Mouse (Mus musculus) kidney, adult 2 months (tissue): ENCODE data around the gene Kdelr3.

Experiments used
- CTCF ChIP-seq: fragments of 200-500 bp; conservative IDR thresholded peaks from 2 replicates; pipeline ENCODE4 v1.5.1; 2011; ENCODE audit warnings: low read depth, mild to moderate bottlenecking, control low read depth, low read length, moderate library complexity, mixed read lengths; ENCODE audit not compliant: insufficient read depth, insufficient read length
- POLR2A ChIP-seq: fragments of 200-500 bp; IDR thresholded peaks from one replicate; pipeline ENCODE4 v1.6.1; 2011; ENCODE audit warnings: low read depth, low read length, control low read depth

DNA sequence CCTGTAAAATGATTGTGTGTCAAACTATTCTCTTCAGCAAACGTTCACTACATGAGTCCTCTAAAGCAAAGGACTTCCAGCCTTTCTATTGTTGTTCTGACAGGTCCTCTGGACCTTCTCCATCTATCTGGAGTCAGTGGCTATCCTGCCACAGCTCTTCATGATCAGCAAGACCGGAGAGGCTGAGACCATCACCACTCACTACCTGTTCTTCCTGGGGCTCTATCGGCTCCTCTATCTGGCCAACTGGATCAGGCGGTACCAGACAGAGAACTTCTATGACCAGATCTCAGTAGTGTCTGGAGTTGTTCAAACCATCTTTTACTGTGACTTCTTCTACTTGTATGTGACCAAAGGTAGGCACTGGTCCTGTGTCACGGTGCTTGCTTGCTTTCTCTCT, 9.4 kb downstream of the Kdelr3 start:
- TF ChIP-seq POLR2A (no peak), CTCF (no peak)
